Mouse (Mus musculus) telencephalon, adult 2 months (tissue): ENCODE measurements around the gene Itga11.

Experiments used
- DNase-seq: peaks from one replicate; pipeline ENCODE4 v3.0.0-alpha.2; 2011; ENCODE audit warnings: low read depth, low spot score

Gene Itga11

GRCm38 (mm10) chr9:62684311-62684710 is 6.7 kb downstream of the Itga11 start:
- no peak for DNase-seq

- DNase-seq, result no peak
Observed at GRCm38 (mm10) chr9:62689748-62690147, 12.1 kb downstream of the Itga11 start.

GRCm38 (mm10) chr9:62694054-62694453 is 16.4 kb downstream of the Itga11 start:
- DNase-seq, result no peak

GRCm38 (mm10) chr9:62695210-62695609 is 17.6 kb downstream of the Itga11 start:
- DNase-seq, result peak; percentile 29

- DNase-seq, result no peak
Observed at GRCm38 (mm10) chr9:62696799-62697198, 19.2 kb downstream of the Itga11 start.

GRCm38 (mm10) chr9:62707267-62707666 is 29.6 kb downstream of the Itga11 start:
- DNase-seq, result no peak

GRCm38 (mm10) chr9:62707870-62708269 is 30.2 kb downstream of the Itga11 start:
- no peak for DNase-seq

GRCm38 (mm10) chr9:62709983-62710382 is 32.4 kb downstream of the Itga11 start:
- peak; percentile 60 for DNase-seq

- DNase-seq, result no peak
Observed at GRCm38 (mm10) chr9:62712374-62712773, 34.7 kb downstream of the Itga11 start.

- no peak for DNase-seq
Observed at GRCm38 (mm10) chr9:62713040-62713439, 35.4 kb downstream of the Itga11 start.

GRCm38 (mm10) chr9:62714336-62714735 is 36.7 kb downstream of the Itga11 start:
- no peak for DNase-seq

- no peak for DNase-seq
Observed at GRCm38 (mm10) chr9:62717982-62718381, 40.4 kb downstream of the Itga11 start.

GRCm38 (mm10) chr9:62721791-62722190 is 44.2 kb downstream of the Itga11 start:
- DNase-seq, result no peak

GRCm38 (mm10) chr9:62722716-62723115 is 45.1 kb downstream of the Itga11 start:
- peak; percentile 69 for DNase-seq

- no peak for DNase-seq
Observed at GRCm38 (mm10) chr9:62724175-62724574, 46.5 kb downstream of the Itga11 start.

- DNase-seq, result no peak
Observed at GRCm38 (mm10) chr9:62725247-62725646, 47.6 kb downstream of the Itga11 start.

GRCm38 (mm10) chr9:62726472-62726871 is 48.8 kb downstream of the Itga11 start:
- no peak for DNase-seq

- DNase-seq, result no peak
Observed at GRCm38 (mm10) chr9:62744558-62745275, 67.1 kb downstream of the Itga11 start.

GRCm38 (mm10) chr9:62746646-62747045 is 69.0 kb downstream of the Itga11 start:
- DNase-seq, result no peak

- no peak for DNase-seq
Observed at GRCm38 (mm10) chr9:62749666-62750065, 72.0 kb downstream of the Itga11 start.

GRCm38 (mm10) chr9:62750381-62750780 is 72.8 kb downstream of the Itga11 start:
- DNase-seq, result no peak

- DNase-seq, result peak; percentile 95
Observed at GRCm38 (mm10) chr9:62758288-62758687, 80.7 kb downstream of the Itga11 start.

GRCm38 (mm10) chr9:62759601-62760000 is 82.0 kb downstream of the Itga11 start:
- no peak for DNase-seq

GRCm38 (mm10) chr9:62763478-62763877 is 85.9 kb downstream of the Itga11 start:
- DNase-seq, result peak; percentile 86
